Mouse (Mus musculus) cerebellum, adult 2 months (tissue): Measurements from ENCODE around the gene Ccnyl1.

ENCODE experiments used
- CTCF ChIP-seq: fragments of 200-500 bp; IDR thresholded peaks from 2 replicates; pipeline ENCODE4 v1.5.1; 2011; ENCODE audit warnings: low read depth, mild to moderate bottlenecking, control low read depth, low read length, moderate library complexity, borderline replicate concordance; ENCODE audit not compliant: insufficient read depth
- POLR2A ChIP-seq: fragments of 200-500 bp; IDR thresholded peaks from 2 replicates; pipeline ENCODE4 v1.6.1; 2011; ENCODE audit warnings: low read length, control low read depth, borderline replicate concordance; ENCODE audit not compliant: insufficient read depth

DNA sequence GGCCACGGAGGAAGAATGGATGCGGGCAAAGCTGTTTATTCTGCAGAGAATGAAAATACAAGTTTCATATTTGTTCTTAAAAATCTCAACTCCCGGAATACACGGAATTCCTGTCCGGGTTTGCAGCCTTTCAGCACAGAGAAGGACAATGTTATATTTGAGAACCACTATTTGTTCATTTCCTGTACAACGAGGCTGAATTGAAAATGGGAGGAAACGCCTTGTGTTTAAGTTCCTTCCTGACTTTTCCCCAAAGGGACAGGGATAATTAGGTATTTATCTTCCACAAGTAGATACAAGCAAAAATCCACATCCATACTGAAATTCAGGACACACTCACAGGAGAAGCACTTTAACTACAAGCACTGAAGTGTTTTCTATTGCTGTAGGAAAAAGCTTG is 31.4 kb upstream of the Ccnyl1 start:
- no peak for TF ChIP-seq POLR2A
- no peak for TF ChIP-seq CTCF
